Mouse (Mus musculus) G1E (cell line): ENCODE results near the gene Snx21.

Source experiments
- CTCF ChIP-seq: IDR thresholded peaks from 2 replicates; pipeline ENCODE4 v1.5.1; 2012; ENCODE audit warnings: low read depth, low read length, inconsistent platforms, mixed read lengths
- GATA1 ChIP-seq: IDR thresholded peaks from 2 replicates; pipeline ENCODE4 v1.6.1; 2012; ENCODE audit warnings: borderline replicate concordance, low read length, inconsistent platforms, mixed read lengths
- GATA2 ChIP-seq: IDR thresholded peaks from 2 replicates; pipeline ENCODE4 v1.6.1; 2012; ENCODE audit warnings: low read depth, low read length, inconsistent platforms, borderline replicate concordance
- POLR2AphosphoS5 ChIP-seq: IDR thresholded peaks from 2 replicates; pipeline ENCODE4 v1.6.1; 2012; ENCODE audit warnings: low read depth, low read length, inconsistent platforms; ENCODE audit not compliant: insufficient replicate concordance
- TAL1 ChIP-seq: conservative IDR thresholded peaks from 2 replicates; pipeline ENCODE4 v1.6.1; 2012; ENCODE audit warnings: low read depth, low read length, inconsistent platforms, mixed read lengths

DNA sequence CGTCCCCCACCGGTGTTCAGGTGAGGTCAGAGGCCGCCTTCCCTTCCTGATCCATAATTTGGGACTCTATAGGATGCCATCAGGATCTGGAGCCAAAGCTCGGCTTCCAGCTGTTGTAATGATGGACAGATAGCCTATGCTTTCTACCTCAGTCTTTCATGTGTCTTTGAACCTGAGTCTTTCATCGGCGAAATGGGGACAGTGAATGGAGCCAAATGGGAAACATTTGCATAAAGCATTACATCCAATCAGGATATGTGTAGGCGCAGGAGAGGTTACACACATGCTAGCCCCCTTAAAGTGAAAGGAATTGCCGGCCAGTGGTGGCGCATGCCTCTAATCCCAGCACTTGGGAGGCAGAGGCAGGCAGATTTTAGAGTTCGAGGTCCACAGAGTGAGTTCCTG is 37.6 kb downstream of the Snx21 start:
- TF ChIP-seq POLR2AphosphoS5, result no peak
- no peak for TF ChIP-seq CTCF
- no peak for TF ChIP-seq GATA1
- TF ChIP-seq TAL1, result no peak
- no peak for TF ChIP-seq GATA2
